Mouse (Mus musculus): Measurements from ENCODE around the gene Gm45618.

DNA sequence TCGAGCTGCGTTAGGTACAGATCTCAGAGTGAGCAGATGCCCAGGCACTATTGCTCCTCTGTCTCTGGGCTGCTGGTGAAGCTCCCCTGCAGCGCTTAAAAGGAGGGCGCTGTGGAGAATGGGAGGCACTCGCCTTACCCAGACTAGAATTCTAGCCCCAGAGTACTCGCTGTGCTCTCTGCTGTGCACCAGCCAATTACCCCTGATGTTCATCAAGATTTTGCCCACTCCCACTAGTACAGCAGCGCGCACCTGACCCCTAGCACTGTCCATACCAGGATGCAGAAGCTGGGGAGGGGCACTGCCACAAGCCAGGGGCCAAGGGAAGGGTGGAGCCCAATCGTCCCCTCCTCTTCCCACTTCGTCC is 49.3 kb downstream of the Gm45618 start:
- TF ChIP-seq POLR2A (IDR thresholded peaks at IDR 0.05; ENCODE audit: low read depth, low read length) (no peak), CTCF (IDR thresholded peaks at IDR 0.05; ENCODE audit: extremely low read depth, insufficient read depth, insufficient read length, insufficient replicate concordance) (no peak)
